Mouse (Mus musculus) B cell, adult (primary cell): Measurements from ENCODE around the gene B4galt4. TPM values are rescaled to one million over a fixed set of nuclear protein-coding genes. Genes with fewer than 3 reads are reported as not detected.

ENCODE experiments used
- total RNA-seq: library from RNA; stranded (reverse); gene quantifications from 4 replicates; pipeline ENCODE4 v1.2.4, GENCODE M21; 2023; ENCODE audit not compliant: inconsistent age

Gene B4galt4
- total RNA-seq: 0.35 to 1.4 TPM (median 0.88 TPM) in 4 replicates

GRCm38 (mm10) chr16:38742113-38742658 lies at the start of gene B4galt4:
Gene B4galt4 (plus strand): TSS chr16:38742264.

GRCm38 (mm10) chr16:38712581-38713403 lies 29.3 kb upstream of the B4galt4 start, which contains the start of gene Arhgap31:
Gene Arhgap31 (minus strand): TSS chr16:38713274.

GRCm38 (mm10) chr16:38800091-38800490 lies 58.0 kb downstream of the B4galt4 start, which contains the start of gene Upk1b:
Gene Upk1b (minus strand): TSS chr16:38800328.

Other genes with a start within 250 kb of the B4galt4 start
- 19.3 to 21.1 TPM (median 19.9 TPM) in 4 replicates for gene Timmdc1, start 219.6 kb upstream of the B4galt4 start, total RNA-seq
- 24.1 to 25.6 TPM (median 24.9 TPM) in 4 replicates for gene Poglut1, start 192.0 kb upstream of the B4galt4 start, total RNA-seq
- 50.3 to 63.0 TPM (median 55.0 TPM) in 4 replicates for gene Tmem39a, start 183.6 kb upstream of the B4galt4 start, total RNA-seq
- 2.7 to 3.3 TPM (median 2.9 TPM) in 4 replicates for gene Arhgap31, start 29.0 kb upstream of the B4galt4 start, total RNA-seq
- gene Upk1b, start 58.1 kb downstream of the B4galt4 start, total RNA-seq: not detected in 4 replicates
- gene 4930435E12Rik, start 86.5 kb downstream of the B4galt4 start, total RNA-seq: not detected in 4 replicates
- gene Igsf11, start 150.4 kb downstream of the B4galt4 start, total RNA-seq: not detected in 4 replicates